Mouse (Mus musculus) spleen, postnatal 36 days (tissue): Measurements from ENCODE around the gene Ubl3.

ENCODE experiments used
- DNase-seq, 2 experiments: peaks; one replicate each; pipeline ENCODE4 v3.0.0; 2022; ENCODE audit warnings: low spot score in 2 of 2, mixed read lengths in 1 of 2

The Ubl3 gene

DNA sequence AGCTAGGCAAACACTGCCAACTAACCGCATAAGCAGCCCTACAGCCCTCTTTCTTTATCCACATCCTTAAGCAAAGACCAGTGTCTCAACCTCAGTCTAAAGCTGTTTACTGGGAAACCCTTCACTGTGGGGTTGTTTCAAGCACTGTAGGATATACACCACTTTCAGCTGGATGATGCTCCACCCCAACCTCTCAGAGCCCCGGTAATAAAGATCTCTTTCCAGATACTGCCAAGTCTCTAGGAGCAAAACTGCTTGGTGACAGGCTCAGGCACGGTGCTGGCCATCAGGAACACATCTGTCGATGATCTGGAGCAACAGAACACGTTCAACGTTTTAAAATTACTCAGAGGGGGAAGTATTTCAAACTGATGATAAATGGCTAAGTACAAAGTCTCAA lies 25.0 kb downstream of the Ubl3 start:
- no peak for DNase-seq

DNA sequence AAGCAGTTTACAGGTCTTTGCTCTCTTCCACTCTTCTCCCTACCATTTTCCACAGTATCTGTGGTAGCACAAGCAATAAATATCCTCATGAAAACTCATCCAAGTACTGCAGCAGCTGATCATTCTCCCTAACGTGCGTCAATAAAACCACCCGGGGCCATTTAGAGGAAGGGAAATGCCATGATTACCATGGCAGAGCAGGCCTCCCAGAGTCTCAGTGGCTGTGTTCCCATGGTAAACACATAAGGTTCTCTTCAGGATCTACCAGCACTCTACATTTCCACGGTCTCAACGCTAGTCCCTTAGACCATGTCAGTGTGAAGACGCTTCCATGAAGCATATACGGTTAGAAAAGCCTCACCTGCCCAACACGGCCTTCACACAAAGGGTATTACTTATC lies 26.0 kb downstream of the Ubl3 start:
- no peak for DNase-seq

DNA sequence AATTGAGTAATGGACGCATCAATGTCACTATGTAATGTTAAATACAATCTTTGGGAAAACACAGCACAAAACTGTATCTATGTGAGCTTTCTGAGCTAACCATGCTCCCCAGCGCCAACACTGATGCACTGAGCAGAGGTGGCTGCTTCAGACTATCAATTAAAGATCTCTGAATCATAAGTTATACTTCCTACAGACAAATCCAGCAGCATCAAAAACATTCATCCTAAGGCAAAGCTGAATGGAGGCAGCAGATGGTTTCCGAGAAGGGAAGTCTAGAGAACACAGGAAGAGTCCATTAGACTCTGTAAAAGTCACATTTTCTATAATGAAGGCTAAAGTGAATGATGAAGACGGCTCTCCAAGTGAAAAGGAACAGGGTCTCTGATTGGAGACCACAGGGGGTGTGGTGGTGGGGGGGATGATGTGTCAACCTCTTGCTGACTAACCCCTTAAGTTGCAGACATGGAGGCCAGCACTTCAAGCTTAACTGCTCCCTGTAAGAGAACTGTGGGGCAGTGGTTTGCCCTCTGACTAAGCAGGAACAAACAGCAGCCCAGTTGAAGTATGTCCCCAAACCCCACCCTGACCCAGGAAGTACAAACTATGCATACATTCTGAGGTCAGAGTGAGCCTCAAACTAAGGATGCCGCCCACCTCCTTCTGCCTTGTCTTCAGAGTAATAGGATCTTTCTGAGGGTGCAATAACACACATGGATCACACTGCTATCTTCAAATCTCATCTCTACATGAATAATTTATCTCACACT lies 29.2 kb downstream of the Ubl3 start:
- DNase-seq: no peak

DNA sequence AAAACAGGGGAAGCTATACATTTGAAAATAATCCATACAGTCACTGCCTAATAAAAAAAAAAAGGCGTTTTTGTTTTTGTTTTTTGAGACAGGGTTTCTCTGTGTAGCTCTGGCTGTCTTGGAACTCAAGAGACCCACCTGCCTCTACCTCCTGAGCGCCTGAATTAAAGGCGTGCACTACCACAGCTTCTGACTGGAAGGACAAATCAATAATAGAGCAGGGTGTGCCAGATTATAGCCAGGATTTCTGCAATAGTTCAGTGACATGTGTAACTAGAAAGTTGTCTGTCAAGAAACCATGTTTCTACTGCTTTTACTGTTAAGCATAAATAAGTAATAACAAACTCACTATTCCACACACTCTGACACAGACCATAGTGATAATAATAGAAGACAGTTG lies 30.2 kb downstream of the Ubl3 start:
- DNase-seq: no peak

DNA sequence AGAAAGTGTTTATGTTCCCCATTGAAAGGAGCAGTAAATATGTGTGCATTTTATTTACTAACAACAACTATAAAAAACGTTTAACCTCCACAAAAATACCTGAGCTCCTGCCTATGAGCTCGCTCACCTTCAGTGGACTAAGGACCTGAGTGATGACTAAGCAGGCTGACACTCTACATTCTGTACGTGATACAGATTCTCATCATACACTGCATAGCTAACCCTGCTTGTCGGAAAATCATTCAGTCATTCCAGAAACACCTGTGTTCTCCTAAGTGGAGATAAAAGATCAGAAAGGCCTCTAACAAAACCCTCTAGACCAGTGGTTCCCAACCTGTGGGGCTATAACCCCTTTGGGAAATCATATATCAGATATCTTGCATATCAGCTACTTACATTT lies 35.1 kb downstream of the Ubl3 start:
- DNase-seq: no peak

DNA sequence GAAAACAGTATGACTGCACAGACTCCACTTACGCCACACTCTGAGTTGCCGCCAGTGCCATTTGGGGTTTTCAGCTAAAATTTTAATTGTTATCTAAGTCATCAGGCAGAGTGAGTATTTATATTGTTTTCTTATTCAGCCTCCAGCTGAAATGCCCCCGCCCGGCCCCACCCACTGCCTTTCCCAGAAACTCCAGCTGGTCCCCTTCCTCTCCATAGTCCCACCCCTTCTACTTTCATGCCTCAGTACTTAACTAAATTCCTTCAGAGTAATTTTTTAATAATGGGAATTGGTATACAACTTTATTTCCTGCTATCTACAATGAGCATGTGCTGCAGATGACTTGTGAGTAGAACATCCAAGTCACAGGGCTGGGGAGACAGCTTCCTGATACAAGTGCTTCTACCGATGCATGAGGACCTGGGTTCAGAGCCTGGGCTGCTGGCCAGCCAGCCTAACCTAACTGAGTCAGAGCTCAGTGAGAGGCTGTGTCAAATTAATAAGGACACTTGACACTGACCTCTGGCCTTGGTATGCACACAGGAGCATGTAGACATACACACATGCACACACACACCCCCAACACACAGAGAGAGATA lies 40.4 kb downstream of the Ubl3 start:
- no peak for DNase-seq

DNA sequence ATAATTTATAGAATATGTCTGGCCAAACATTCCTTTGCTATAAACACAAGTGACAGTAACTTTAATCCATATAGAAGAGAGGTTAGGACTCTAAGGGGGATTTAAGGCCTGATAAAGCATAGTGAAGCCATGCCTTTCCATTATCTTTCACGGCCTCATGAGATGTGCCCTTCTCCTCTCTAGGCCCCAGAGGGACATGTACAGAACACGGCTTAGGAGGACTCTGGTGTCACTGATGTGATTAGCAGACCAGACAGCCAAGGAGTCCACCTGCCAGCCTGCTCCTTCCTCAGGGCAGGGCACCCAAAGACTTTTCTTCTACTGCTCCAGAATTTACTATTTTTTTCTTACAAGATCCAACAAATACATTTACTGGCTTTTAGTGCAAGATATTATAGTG lies 42.3 kb downstream of the Ubl3 start:
- DNase-seq: no peak

DNA sequence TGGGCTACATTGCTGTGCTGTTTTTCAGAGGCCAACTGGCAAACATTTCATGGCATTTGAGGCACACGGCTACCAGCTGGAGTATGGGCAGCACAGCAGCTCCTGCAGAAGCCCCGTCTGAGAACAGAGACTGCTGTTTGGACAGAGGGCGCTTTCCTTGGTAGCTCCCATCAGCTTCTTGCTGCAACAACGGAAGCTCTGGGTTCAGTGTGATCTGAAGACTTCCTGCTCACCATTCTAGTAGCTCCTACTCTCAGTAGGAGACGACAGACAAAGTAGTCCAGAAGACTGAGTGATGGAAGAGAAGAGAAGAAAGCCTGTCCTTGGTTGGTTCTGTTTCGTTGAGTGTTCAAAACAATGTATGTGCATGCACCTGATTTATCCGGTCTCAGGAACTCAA lies 42.9 kb downstream of the Ubl3 start:
- DNase-seq: peak; percentile 23 to 33

DNA sequence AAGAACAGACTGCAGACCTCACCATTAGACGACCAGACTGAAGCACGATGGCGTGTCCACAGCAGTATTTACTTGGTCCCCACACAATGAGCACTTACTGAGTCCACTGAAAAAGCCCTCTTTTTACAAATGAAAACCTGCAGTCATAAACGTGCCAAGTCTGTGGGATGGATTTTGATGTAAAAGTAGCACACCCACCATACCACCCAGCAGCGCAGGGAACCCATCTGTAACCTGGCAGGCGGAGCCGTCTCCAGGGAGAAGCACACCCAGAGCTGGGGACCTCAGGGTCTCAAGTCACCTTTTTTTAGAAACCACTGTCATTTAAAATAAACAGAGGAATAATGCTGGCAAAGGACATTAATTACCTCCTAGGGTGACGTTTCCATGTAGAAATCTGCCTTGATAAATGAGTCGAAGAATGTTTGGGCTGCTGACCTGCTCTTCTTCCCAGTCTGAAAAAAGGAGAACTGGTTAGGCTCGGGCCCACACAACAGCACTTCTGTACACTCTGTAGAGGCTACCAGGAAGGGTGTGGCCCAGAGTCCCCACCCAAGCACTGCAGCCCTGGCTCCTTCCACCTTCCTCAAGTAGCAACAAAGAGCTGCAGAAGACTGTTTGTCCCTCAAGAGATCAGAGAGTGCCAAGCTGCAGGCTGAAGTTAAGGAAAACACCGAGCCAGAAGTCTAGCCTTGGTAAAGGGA lies 43.5 kb downstream of the Ubl3 start:
- DNase-seq: peak; percentile 82

DNA sequence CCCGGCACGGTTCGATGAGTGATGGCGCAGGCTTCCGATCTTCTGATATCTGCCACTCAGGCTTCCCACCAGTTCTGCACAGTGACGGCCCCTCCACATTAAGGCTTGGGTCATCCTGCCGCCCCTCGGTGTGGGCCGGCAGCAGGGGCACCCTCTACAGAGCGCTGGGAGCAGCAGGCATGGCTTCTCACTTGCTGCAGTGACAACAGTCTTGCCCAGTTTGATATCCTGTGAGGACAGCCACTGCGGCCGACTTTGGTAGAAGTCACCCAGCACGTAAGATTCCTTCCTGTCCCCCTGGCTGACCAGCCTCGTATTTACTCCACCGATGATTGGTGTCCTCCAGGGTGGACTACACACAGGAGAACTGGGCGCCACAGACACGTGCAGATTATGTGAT lies 47.2 kb downstream of the Ubl3 start:
- no peak for DNase-seq

DNA sequence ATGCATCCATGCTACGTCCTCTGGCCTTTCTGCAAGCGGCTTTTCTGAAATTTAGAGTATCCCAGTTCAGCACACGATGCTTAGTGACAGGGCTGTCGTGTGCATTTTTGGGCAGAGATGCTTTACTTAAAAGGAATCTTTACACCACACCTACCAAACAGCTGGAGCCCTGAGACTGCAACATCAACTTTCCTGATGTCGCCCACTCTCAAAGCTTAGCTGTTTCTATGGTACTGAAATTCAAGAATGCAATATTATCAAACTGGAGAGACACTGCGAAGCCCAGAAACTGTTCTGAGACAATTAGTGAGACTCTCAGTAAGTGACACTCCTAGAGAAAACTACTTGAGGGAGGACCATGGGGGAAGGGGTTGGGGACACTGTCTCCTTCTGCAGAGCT lies 50.4 kb downstream of the Ubl3 start:
- no peak for DNase-seq

DNA sequence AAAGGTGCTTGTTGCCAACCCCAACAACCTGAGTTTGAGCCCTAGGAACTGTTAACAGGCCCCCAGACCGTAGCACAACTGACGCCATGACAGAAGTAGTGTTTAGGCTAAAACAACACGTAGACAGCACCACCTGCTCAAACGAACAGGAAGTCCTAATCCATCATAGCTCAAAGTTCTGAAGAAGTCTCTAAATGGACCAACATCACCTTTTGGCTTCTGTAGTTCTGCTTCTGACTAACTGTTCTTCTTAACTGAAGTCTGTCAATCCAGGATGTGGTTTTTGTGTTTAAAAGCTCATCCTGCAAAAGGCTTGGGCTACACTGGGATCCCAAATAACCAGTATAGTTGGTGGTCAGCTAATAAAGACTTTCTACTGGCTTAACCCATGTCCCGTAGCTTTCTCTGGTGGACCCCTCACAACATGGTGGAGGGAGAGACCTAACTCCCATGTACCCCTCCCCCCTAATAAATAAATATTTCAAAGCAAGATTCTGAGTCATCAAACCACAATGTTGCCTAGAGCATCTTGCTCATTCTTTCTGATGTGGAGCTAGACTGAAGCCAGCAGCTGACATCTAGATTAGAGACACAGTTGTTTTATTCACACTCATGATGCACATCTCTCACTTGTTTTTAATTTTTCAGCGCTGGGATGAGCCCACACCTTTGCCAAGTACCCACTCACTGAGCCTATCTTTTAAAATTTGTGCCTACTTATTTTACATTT lies 51.2 kb downstream of the Ubl3 start:
- DNase-seq: no peak

DNA sequence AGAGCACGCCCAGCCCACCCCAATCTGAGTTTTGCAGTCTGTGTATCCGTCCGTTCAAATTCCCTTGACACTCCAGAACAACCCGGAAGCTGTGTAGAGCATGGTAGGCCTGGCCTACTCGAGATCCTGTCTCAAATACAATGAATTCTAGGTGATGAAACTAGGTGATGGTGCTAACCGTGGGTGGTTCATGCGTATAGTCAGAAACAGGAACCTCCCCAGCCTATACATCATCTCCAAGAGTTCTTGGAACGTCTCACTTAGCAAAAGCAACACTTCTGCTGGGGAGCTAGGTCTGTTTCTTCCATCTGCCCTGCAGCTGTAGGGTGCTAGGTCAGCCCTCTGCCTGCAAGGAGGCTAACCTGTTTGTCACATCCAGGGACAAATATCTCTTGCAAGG lies 52.1 kb downstream of the Ubl3 start:
- no peak for DNase-seq

DNA sequence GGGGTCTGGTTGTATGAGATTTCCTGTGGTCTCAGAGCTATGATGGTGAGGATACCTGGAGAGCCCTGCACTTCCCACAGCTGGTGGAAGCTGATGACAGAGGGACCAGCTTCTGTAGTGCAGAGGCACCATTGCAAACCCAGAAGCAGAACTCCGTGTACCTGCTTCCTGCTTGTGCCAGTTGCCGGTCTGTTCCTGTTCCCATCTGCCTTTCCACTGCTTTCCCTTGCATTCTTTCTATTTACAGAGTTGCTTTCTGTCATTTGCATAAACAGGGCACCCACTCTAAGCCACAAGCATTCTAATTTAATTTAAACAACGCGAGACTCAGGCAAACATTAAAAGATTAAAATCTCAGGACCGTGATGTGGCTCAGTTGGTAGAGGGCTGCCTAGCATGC lies 53.0 kb downstream of the Ubl3 start:
- DNase-seq: no peak

DNA sequence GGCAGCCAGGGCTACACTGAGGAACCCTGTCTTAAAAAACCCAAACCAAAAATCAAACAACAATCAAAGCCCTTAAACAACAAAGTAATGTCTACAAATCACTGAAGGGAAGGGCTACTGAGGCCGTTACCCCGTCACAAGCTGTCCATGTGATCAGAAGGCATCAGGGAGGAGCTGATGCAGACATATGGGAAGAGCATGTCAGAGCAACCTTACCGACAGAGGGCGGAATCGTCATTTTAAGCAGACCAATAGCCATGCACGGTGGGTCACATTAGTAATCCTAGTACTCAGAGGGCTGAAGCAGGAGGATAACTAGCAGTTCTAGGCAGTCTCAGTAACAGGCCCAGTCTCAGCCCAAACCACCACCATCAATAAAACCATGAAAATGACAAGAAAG lies 56.6 kb downstream of the Ubl3 start:
- DNase-seq: no peak

DNA sequence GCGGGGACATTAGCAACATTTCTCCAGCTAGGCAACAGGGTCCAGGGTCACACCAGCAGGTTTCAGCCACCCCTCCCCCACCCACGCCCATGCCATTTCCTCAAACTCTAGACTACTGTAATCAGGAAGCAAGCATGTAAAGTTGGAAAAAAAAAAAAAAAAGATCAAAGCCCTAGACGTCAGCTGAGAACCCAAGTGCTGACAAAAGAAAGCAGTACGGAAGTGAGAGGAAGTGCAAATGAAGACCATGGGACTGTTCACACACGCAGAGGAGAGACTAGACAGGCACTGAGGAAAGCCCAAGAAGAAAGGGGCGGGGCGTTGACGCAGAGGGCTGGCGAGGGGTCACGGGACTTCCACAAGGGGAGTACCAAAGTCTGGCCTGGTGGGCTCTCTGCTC lies 57.4 kb downstream of the Ubl3 start:
- DNase-seq: peak; percentile 61 to 73

DNA sequence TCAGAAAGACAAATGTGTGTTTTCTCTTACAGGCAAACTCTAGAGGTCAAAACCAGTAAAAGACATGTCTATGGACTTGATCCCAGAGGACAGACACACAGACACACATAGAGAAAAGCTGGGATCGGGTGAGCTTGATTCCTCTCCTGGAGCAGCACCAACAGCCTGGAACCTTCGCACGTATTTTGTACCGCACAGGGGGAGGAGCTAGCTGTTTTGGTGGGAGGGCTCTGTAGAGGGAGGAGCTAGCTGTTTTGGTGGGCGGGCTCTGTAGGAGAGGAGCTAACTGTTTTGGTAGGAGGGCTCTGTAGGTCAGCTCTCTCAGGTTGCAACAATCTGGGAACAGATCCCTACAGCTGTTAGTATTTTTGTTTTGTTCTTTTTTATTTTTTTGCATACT lies 58.3 kb downstream of the Ubl3 start:
- no peak for DNase-seq

DNA sequence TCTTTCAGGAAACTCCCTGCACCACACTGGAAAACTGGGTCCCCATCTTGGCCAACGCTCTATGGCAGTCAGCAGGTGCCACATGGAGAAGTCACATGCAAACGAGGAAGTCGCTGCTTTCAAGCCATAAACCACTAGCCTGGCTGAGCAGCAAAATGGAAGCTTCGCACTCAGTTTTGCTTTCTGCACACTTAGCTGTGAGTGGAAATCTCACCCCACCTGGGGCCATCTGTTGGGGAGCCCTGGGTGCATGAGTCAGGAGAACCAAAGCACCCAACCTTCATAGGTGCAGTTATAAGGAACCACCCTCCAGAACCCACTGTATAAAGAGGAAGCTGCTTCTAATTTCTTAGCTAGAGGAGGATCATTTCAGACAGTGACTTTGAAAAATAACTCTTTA lies 59.6 kb downstream of the Ubl3 start:
- DNase-seq: peak; percentile 57 to 66

DNA sequence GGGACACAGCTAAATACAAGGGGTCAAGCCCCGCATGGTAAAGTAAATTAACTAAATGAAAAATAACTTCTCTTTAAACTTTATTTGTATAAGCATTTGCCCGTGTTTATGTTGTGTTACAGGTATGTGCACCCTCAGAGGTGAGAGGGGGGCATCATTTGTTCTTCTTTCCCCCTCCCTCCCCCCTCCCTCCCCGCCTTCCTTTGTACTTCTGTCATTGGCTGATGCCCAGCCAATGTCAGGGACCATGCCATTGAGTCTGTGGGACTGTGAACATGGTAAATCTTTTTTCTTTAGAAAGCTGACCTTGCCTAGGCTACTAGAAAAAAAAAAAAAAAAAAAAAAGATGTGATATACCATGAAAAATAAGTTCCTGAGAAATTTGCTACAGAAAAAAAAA lies 62.2 kb downstream of the Ubl3 start:
- DNase-seq: no peak

DNA sequence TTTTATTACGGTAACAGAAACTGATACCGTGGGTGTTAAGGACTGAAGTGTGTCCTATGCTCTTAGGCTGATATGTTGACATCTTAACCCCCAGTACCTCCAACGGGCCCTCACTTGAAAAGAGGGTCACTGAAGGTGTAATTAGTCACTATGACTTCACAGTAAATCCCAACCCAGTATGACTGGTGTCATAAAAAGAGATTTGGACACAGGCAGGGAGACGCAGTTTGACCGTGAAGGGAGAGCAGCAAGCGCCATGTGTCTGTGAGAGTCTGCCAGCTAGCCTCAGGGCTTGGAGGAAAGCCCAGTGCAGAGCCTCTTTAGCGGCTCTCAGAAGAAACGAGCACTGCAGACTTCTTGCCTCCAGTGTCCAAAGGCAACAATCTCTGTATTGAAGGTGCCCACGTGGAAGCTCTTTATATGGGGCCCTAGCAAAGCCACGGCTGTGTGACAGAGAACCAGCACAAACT lies 62.8 kb downstream of the Ubl3 start:
- no peak for DNase-seq

DNA sequence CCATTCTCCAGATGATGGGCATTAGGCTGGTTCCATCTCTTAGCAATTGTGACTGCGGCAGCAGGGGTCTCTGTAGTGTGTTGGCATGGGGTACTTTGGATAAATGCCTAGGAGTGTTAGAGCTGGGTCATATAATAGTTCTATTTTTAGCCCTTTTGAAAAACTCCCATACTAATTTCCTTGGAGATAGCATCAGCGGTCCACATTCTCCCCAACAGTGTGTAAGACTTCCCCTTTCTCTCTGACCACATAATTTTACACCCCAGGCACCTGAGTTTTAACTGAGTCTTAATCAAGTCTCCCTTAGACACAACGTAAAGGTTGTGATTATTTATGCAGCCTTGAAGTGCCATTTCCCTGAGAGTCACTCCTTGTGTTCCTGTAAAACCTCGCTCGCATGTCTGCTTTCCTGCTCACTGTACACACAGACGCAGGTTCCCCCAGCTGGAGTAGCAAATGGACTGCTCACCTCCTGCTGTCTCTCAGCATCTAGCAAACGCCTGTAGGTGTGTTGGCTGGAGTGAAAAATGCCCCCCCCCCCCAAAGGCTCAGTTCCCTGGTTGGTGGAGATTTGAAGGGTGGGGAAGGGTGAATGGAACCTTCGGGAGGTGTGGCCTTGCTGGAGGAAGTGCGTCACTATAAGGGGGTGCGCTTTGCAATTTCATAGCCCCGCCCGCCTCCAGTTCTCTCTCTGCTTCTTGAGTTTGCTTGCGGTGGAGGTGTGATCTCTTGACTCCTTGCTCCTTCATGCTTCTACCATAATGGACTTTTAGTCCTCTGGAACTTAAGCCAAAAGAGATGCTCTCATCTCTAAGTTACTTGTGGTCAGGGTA lies 63.5 kb downstream of the Ubl3 start:
- peak; percentile 42 to 57 for DNase-seq
